In the genomic region with DNA sequence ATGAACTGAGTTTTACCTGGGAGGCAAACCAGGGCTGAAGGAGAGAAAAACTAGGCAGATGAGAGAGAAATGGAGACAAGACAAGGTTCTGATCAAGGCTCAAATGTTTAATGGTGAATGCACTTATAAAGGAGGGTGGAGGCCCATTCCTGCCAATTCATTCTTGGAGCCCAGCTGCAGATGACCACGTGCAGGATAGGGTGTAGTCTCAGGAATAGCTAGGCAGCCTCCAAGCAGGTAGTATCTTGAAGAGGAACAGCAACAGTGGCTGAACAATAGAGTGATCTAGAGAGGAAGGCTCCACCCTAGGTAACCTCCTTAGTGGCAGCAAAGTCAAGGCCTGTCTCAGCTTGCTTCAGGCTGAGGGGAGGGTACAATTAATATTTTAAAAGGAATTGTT, we compare ENCODE assay signal across 34 mouse cellular contexts.
"Had no signal": no experiment of that assay in that cellular context is flagged by ENCODE, and none has a peak within 500 bp of the region (broad histone marks: within the 10 kb centered on the region; RNA-seq: fewer than 3 reads in every experiment).

No protein-coding gene starts in this region.

- H3K4me1 ChIP-seq: heart, embryonic 12.5 days; heart, embryonic 13.5 days; heart, embryonic 15.5 days; hindbrain, embryonic 10.5 days; hindbrain, embryonic 12.5 days; hindbrain, embryonic 13.5 days; hindbrain, embryonic 15.5 days; intestine, embryonic 15.5 days; kidney, embryonic 15.5 days had no signal

- H3K4me3 ChIP-seq: heart, embryonic 12.5 days; heart, embryonic 13.5 days; heart, embryonic 15.5 days; hindbrain, embryonic 10.5 days; hindbrain, embryonic 12.5 days; hindbrain, embryonic 13.5 days; hindbrain, embryonic 15.5 days; intestine, embryonic 15.5 days; kidney, embryonic 15.5 days; layer of hippocampus, adult 2 months; left cerebral cortex, adult 2 months had no signal

- H3K4me2 ChIP-seq: heart, embryonic 11.5 days; heart, embryonic 12.5 days; heart, embryonic 13.5 days; heart, embryonic 15.5 days; hindbrain, embryonic 12.5 days; hindbrain, embryonic 13.5 days; hindbrain, embryonic 14.5 days; hindbrain, embryonic 15.5 days; intestine, embryonic 15.5 days; kidney, embryonic 15.5 days had no signal

- H3K27me3 ChIP-seq: heart, embryonic 12.5 days; heart, embryonic 13.5 days; heart, embryonic 15.5 days; hindbrain, embryonic 12.5 days; hindbrain, embryonic 13.5 days; hindbrain, embryonic 15.5 days; intestine, embryonic 15.5 days; kidney, embryonic 15.5 days had no signal

- ATAC-seq: hindbrain, embryonic 16.5 days; hindbrain, postnatal 0 days; inflammation-experienced regulatory T-cells, adult 6 months; intestine, embryonic 15.5 days; intestine, embryonic 16.5 days had no signal

- H3K27ac ChIP-seq: heart, embryonic 13.5 days; heart, embryonic 15.5 days; hindbrain, embryonic 10.5 days; hindbrain, embryonic 12.5 days; hindbrain, embryonic 13.5 days; hindbrain, embryonic 14.5 days; hindbrain, embryonic 15.5 days; hindbrain, postnatal 0 days; intestine, embryonic 15.5 days; kidney, embryonic 15.5 days; kidney, postnatal 0 days; layer of hippocampus, adult 2 months; left cerebral cortex, adult 2 months had no signal

- H3K36me3 ChIP-seq: heart, embryonic 12.5 days; heart, embryonic 13.5 days; heart, embryonic 15.5 days; hindbrain, embryonic 10.5 days; hindbrain, embryonic 12.5 days; hindbrain, embryonic 13.5 days; hindbrain, embryonic 15.5 days; intestine, embryonic 15.5 days; kidney, embryonic 15.5 days had no signal

- H3K9me3 ChIP-seq: heart, embryonic 12.5 days; heart, embryonic 13.5 days; heart, embryonic 15.5 days; hindbrain, embryonic 10.5 days; hindbrain, embryonic 12.5 days; hindbrain, embryonic 13.5 days; hindbrain, embryonic 15.5 days; intestine, embryonic 15.5 days; kidney, embryonic 15.5 days had no signal

- H3K9ac ChIP-seq: heart, embryonic 12.5 days; heart, embryonic 13.5 days; heart, embryonic 15.5 days; hindbrain, embryonic 12.5 days; hindbrain, embryonic 13.5 days; hindbrain, embryonic 14.5 days; hindbrain, embryonic 15.5 days; intestine, embryonic 15.5 days; kidney, embryonic 15.5 days had no signal

- DNase-seq: heart, postnatal 10 days; heart, postnatal 14 days; heart, postnatal 36 days; heart, postnatal 4 days; kidney, adult 11 months; kidney, adult 18-20 months; kidney, adult 2 months; kidney, adult 8-10 months; kidney, adult 9 months; kidney, postnatal 10 days; kidney, postnatal 14 days; kidney, postnatal 25 days; kidney, postnatal 36 days; kidney, postnatal 4 days; layer of hippocampus, adult 9-11 months; layer of hippocampus, postnatal 36 days had no signal
